Mouse (Mus musculus): ENCODE results near the gene Thada.

DNA sequence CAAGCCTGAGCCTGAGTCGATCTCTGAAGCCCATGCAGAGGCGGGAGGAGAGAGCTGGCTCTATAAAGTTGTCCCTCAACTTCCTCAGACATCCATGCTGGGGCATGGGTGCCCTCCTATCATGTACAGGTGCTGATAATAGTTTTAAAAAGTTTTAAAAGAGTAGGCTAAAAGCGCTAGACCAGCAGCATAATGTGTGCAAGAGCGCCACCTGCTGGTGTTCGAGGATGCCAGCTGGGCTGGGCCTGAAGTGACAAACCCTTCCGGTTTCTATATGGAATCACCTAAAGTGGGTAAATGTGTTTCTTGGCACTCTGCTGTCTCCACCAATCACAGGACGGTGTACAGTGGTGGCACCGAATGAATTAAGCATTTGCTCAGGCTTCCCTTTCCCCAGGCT lies 275.1 kb downstream of the Thada start:
- no peak for TF ChIP-seq ZNF384 (IDR thresholded peaks at IDR 0.05; ENCODE audit: low read depth, low read length)
- no peak for TF ChIP-seq POLR2A (IDR thresholded peaks at IDR 0.05; ENCODE audit: low read depth, low read length)
- peak; percentile 35; the same call in 1 of the 2 replicates for TF ChIP-seq TCF12 (IDR thresholded peaks at IDR 0.05; ENCODE audit: low read depth, low read length)
- TF ChIP-seq CTCF (conservative IDR thresholded peaks at IDR 0.05 in 1 of 2, IDR thresholded peaks at IDR 0.05 in 1 of 2; ENCODE audit: low read depth in 2 of 2, low read length in 2 of 2): peak; percentile 91 to 95
- no peak for TF ChIP-seq PAX5 (IDR thresholded peaks at IDR 0.05; ENCODE audit: low read length)
- TF ChIP-seq MYC (IDR thresholded peaks at IDR 0.05; ENCODE audit: low read depth, low read length): peak; percentile 43; the same call in 1 of the 2 replicates
- TF ChIP-seq USF1 (IDR thresholded peaks at IDR 0.05; ENCODE audit: low read depth, low read length): no peak
- no peak for TF ChIP-seq JUND (conservative IDR thresholded peaks at IDR 0.05; ENCODE audit: low read depth, low read length)
- TF ChIP-seq IRF4 (IDR thresholded peaks at IDR 0.05; ENCODE audit: low read depth, low read length): peak; percentile 68
- TF ChIP-seq E2F4 (IDR thresholded peaks at IDR 0.05; ENCODE audit: insufficient replicate concordance, low read depth, low read length): no peak
- no peak for TF ChIP-seq NRF1 (IDR thresholded peaks at IDR 0.05; ENCODE audit: low read depth, low read length)
- TF ChIP-seq ZKSCAN1 (IDR thresholded peaks at IDR 0.05; ENCODE audit: borderline replicate concordance, low read depth, low read length): no peak
- TF ChIP-seq MAFK (IDR thresholded peaks at IDR 0.05; ENCODE audit: insufficient replicate concordance, low read length): no peak

All from CH12.LX (cell line).